Mouse (Mus musculus) heart, adult 18-20 months (tissue): Measurements from ENCODE around the gene Cbfa2t3. TPM values are rescaled to one million over a fixed set of nuclear protein-coding genes. Genes with fewer than 3 reads are reported as not detected.
A peak's percentile ranks its signal among the peaks of the same experiment; 100 is the strongest.
"Not testable (repeated sequence)": the region's sequence is repeated elsewhere in the genome, so short reads cannot be mapped to it uniquely, and the experiment has no call there.

Experiments used
- DNase-seq, 2 experiments: peaks; one replicate each; pipeline ENCODE4 v3.0.0; 2021 to 2022; ENCODE audit warnings: mixed read lengths in 1 of 2
- total RNA-seq, 2 experiments: library from RNA; stranded (reverse); gene quantifications; 2 replicates each; pipeline ENCODE4 v1.2.3; 2021

The Cbfa2t3 gene
- total RNA-seq, 2 experiments from 2014 or later: 18.7 to 20.4 TPM

GRCm38 (mm10) chr8:122639521-122640248 is 59.2 kb downstream of the Cbfa2t3 start:
- DNase-seq: peak; percentile 84 to 87

GRCm38 (mm10) chr8:122638601-122639000 is 60.3 kb downstream of the Cbfa2t3 start:
- DNase-seq: peak in 1 of 2 experiments; percentile 12

GRCm38 (mm10) chr8:122637230-122637629 is 61.7 kb downstream of the Cbfa2t3 start:
- peak in 1 of 2 experiments; percentile 12 for DNase-seq

- peak; percentile 61 to 71 for DNase-seq
Measured at GRCm38 (mm10) chr8:122636803-122637175, 62.1 kb downstream of the Cbfa2t3 start.

- DNase-seq: peak in 1 of 2 experiments; percentile 13
Measured at GRCm38 (mm10) chr8:122635878-122636802, 62.8 kb downstream of the Cbfa2t3 start.

GRCm38 (mm10) chr8:122633205-122633604 is 65.7 kb downstream of the Cbfa2t3 start:
- DNase-seq: no peak

- not testable (repeated sequence) for DNase-seq
Measured at GRCm38 (mm10) chr8:122632134-122632533, 66.8 kb downstream of the Cbfa2t3 start.

GRCm38 (mm10) chr8:122630696-122631095 is 68.2 kb downstream of the Cbfa2t3 start:
- DNase-seq: no peak

GRCm38 (mm10) chr8:122629388-122629787 is 69.5 kb downstream of the Cbfa2t3 start:
- DNase-seq: no peak

GRCm38 (mm10) chr8:122626896-122627295 is 72.0 kb downstream of the Cbfa2t3 start:
- DNase-seq: peak in 1 of 2 experiments; percentile 17

- DNase-seq: peak in 1 of 2 experiments; percentile 16
Measured at GRCm38 (mm10) chr8:122625811-122626210, 73.1 kb downstream of the Cbfa2t3 start.

GRCm38 (mm10) chr8:122624653-122625052 is 74.3 kb downstream of the Cbfa2t3 start:
- no peak for DNase-seq

GRCm38 (mm10) chr8:122623844-122624642 is 74.9 kb downstream of the Cbfa2t3 start:
- peak; percentile 61 to 81 for DNase-seq

- DNase-seq: no peak
Measured at GRCm38 (mm10) chr8:122622727-122623126, 76.2 kb downstream of the Cbfa2t3 start, which contains the start of gene Pabpn1l. Pabpn1l (minus strand) TSS chr8:122622739.

- no peak for DNase-seq
Measured at GRCm38 (mm10) chr8:122620446-122620845, 78.5 kb downstream of the Cbfa2t3 start.

GRCm38 (mm10) chr8:122618660-122619378 is 80.1 kb downstream of the Cbfa2t3 start:
- DNase-seq: no peak

- peak; percentile 81 to 95 for DNase-seq
Measured at GRCm38 (mm10) chr8:122617947-122618546, 80.9 kb downstream of the Cbfa2t3 start.

GRCm38 (mm10) chr8:122616181-122616905 is 82.6 kb downstream of the Cbfa2t3 start:
- DNase-seq: peak; percentile 44 to 50

- peak; percentile 97 for DNase-seq
Measured at GRCm38 (mm10) chr8:122611295-122612133, 87.4 kb downstream of the Cbfa2t3 start, which contains the start of the genes Galns and Trappc2l. Galns (minus strand) TSS chr8:122611463. Trappc2l (plus strand) TSS chr8:122611640.
